Mouse (Mus musculus) midbrain, embryonic 16.5 days (tissue): ENCODE data around the gene Skap1. TPM values are rescaled to one million over a fixed set of nuclear protein-coding genes. Genes with fewer than 3 reads are reported as not detected.

Experiments
- ATAC-seq: fragments of 200-750 bp; cut with Nextera tagmentation; 2 replicates; pipeline ENCODE4 v1.8.0; 2017; ENCODE audit warnings: moderate TSS enrichment
- H3K27ac ChIP-seq: fragments of 300-500 bp; sonication (generic); 2 replicates; pipeline ENCODE4 v1.5.1; 2014; ENCODE audit warnings: mild to moderate bottlenecking, low read length, mixed read lengths
- H3K27me3 ChIP-seq: fragments of 300-500 bp; sonication (generic); 2 replicates; pipeline ENCODE4 v1.6.1; 2014; ENCODE audit warnings: low read depth, low read length, mixed read lengths; ENCODE audit not compliant: control insufficient read depth, insufficient read depth
- H3K36me3 ChIP-seq: fragments of 300-500 bp; sonication (generic); 2 replicates; pipeline ENCODE4 v1.6.1; 2014; ENCODE audit warnings: mild to moderate bottlenecking, low read length, moderate library complexity, mixed read lengths; ENCODE audit not compliant: control insufficient read depth, insufficient read depth
- H3K4me1 ChIP-seq: fragments of 300-500 bp; sonication (generic); 2 replicates; pipeline ENCODE4 v1.6.1; 2014; ENCODE audit warnings: mild to moderate bottlenecking, low read length, mixed read lengths; ENCODE audit not compliant: control insufficient read depth, insufficient read depth
- H3K4me2 ChIP-seq: fragments of 300-500 bp; sonication (generic); 2 replicates; pipeline ENCODE4 v1.6.1; 2014; ENCODE audit warnings: mild to moderate bottlenecking, low read length, mixed read lengths
- H3K4me3 ChIP-seq: fragments of 300-500 bp; sonication (generic); 2 replicates; pipeline ENCODE4 v1.5.1; 2014; ENCODE audit warnings: low read depth, mild to moderate bottlenecking, low read length, moderate library complexity, mixed read lengths
- H3K9ac ChIP-seq: fragments of 300-500 bp; sonication (generic); 2 replicates; pipeline ENCODE4 v1.6.1; 2014; ENCODE audit warnings: low read depth, low read length, mixed read lengths
- H3K9me3 ChIP-seq: fragments of 300-500 bp; sonication (generic); replicated peaks from 2 replicates; pipeline ENCODE4 v1.6.1; 2014; ENCODE audit warnings: mild to moderate bottlenecking, low read length, mixed read lengths; ENCODE audit not compliant: control insufficient read depth, poor library complexity, severe bottlenecking
- WGBS: fragments of 180-500 bp; shearing (Covaris S2); extraction: QIAGEN DNeasy Blood & Tissue Kit; methylation state at CpG from one replicate; pipeline ENCODE4 v1.1.7; 2014; 5-methylcytosine and 5-hydroxymethylcytosine counted together
- polyA plus RNA-seq: library from polyadenylated mRNA; unstranded; fragments of >200 nt; fragmentation: Nextera tagmentation; extraction: Ambion mirVana; gene quantifications from 2 replicates; pipeline ENCODE4 v1.2.1, GENCODE M21; 2015

The Skap1 gene
- polyA plus RNA-seq, 1 experiment from 2014 or later: 3.6 TPM

GRCm38 (mm10) chr11:96642173-96643140, 178.1 kb downstream of the Skap1 start:
- ATAC-seq: no peak
- Histone ChIP-seq H3K4me1 (peaks cover 4% of the 10 kb centered on the region), H3K27ac (no peak overlapping the region), H3K36me3 (no peaks in the 10 kb centered on the region), H3K9ac (no peak overlapping the region), H3K27me3 (no peaks in the 10 kb centered on the region; the same call in 1 of the 2 replicates), H3K4me3 (no peak overlapping the region), H3K4me2 (no peak overlapping the region), H3K9me3 (no peaks in the 10 kb centered on the region)
- 79% methylated on average over 17 of the region's 17 CpGs for WGBS

DNA sequence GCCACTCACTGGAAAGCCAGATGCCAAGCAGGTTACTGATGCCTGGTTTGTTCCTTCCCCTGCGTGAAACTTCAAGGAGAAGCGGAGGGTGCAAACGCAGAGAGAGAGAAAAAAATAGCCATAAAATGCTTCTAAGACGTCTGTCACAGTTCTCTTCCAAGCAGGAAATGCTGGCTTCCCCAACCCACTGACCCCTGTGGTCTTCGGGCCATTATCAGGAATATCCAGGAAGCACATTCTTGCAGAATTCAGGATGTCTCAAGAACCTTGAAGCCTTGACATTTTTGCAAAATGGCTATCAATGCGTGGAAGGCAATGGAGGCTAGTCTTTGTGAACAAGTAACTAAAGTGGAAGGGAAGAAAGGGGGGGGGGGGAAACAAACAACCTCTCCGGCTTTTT, 180.6 kb downstream of the Skap1 start:
- Histone ChIP-seq H3K4me3 (no peak overlapping the region), H3K36me3 (no peaks in the 10 kb centered on the region), H3K27ac (no peak overlapping the region), H3K4me1 (peaks cover 4% of the 10 kb centered on the region), H3K27me3 (no peaks in the 10 kb centered on the region), H3K9ac (no peak overlapping the region), H3K9me3 (no peaks in the 10 kb centered on the region), H3K4me2 (no peak overlapping the region)
- ATAC-seq: no peak
- 85% methylated on average over 7 of the region's 7 CpGs for WGBS

- Histone ChIP-seq H3K4me2 (no peak overlapping the region), H3K4me3 (no peak overlapping the region), H3K36me3 (no peaks in the 10 kb centered on the region), H3K27me3 (no peaks in the 10 kb centered on the region), H3K27ac (no peak overlapping the region), H3K4me1 (peaks cover 4% of the 10 kb centered on the region), H3K9me3 (no peaks in the 10 kb centered on the region), H3K9ac (no peak overlapping the region)
- 38% methylated on average over 10 of the region's 10 CpGs for WGBS
- no peak for ATAC-seq
Observed at GRCm38 (mm10) chr11:96645538-96646037, 181.2 kb downstream of the Skap1 start.

GRCm38 (mm10) chr11:96651848-96652247, 187.5 kb downstream of the Skap1 start:
- no peaks in the 10 kb centered on the region for H3K4me1 ChIP-seq
- no peak for ATAC-seq
- H3K36me3 ChIP-seq: no peaks in the 10 kb centered on the region
- no peak overlapping the region for H3K27ac ChIP-seq
- H3K9me3 ChIP-seq: no peaks in the 10 kb centered on the region
- no peak overlapping the region for H3K9ac ChIP-seq
- no peaks in the 10 kb centered on the region for H3K27me3 ChIP-seq
- H3K4me3 ChIP-seq: no peak overlapping the region
- H3K4me2 ChIP-seq: no peak overlapping the region
- 91% methylated on average over 9 of the region's 9 CpGs for whole genome bisulfite sequencing

DNA sequence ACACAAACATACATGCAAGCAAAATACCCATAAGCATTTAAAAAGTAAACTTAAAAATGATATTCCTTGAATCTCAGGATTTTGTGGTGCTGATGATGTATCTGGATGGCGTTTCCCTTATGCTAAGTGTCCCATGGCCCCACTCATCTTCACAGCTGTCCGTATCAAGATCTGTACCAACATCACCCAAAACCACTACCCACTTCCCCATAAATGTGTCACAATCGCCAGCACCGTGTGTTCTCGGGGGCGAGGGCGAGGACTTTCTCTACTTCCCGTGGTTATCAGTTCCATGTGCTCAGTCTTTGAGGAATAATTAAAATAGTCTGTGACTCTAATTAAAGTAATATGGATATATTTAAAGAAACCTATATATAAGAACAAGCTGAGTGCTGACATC, 189.5 kb downstream of the Skap1 start:
- no peak for ATAC-seq
- Histone ChIP-seq H3K4me1 (no peaks in the 10 kb centered on the region), H3K27ac (no peak overlapping the region), H3K9me3 (no peaks in the 10 kb centered on the region), H3K4me3 (no peak overlapping the region), H3K27me3 (no peaks in the 10 kb centered on the region), H3K36me3 (no peaks in the 10 kb centered on the region), H3K4me2 (no peak overlapping the region), H3K9ac (no peak overlapping the region)
- 84% methylated on average over 8 of the region's 8 CpGs for WGBS

- Histone ChIP-seq H3K4me3 (no peak overlapping the region), H3K9me3 (no peaks in the 10 kb centered on the region), H3K36me3 (no peaks in the 10 kb centered on the region), H3K4me2 (no peak overlapping the region), H3K4me1 (no peaks in the 10 kb centered on the region), H3K27me3 (no peaks in the 10 kb centered on the region), H3K9ac (no peak overlapping the region), H3K27ac (no peak overlapping the region)
- 85% methylated on average over 1 of the region's 1 CpGs for WGBS
- no peak for ATAC-seq
Observed at GRCm38 (mm10) chr11:96658420-96658819, 194.0 kb downstream of the Skap1 start.

- Histone ChIP-seq H3K27ac (no peak overlapping the region), H3K9me3 (no peaks in the 10 kb centered on the region)
- ATAC-seq: no peak
Observed at GRCm38 (mm10) chr11:96666924-96667323, 202.5 kb downstream of the Skap1 start.

DNA sequence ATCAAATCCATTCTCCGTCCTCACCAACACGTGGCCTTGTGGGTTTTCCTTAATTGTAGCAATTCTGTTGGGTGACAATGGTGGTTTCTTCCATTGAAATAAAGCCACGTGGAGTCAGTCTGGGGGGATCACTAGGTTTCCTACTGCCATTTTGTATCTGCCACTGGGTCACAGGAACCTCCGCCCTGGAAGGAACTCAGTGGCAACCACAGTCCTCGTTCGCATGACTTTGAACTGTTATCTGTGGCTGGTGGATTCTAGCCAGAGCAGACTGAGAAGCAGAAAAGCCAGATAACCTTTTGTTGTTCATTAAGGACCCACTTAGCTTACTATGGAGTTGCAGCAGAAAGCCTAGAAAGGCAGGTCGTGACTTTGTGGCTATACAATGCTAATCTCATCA, 204.0 kb downstream of the Skap1 start:
- H3K4me3 ChIP-seq: no peak overlapping the region
- H3K9me3 ChIP-seq: no peaks in the 10 kb centered on the region
- ATAC-seq: no peak
- no peaks in the 10 kb centered on the region for H3K4me1 ChIP-seq
- H3K27ac ChIP-seq: no peak overlapping the region
- H3K4me2 ChIP-seq: no peak overlapping the region
- H3K36me3 ChIP-seq: no peaks in the 10 kb centered on the region
- H3K9ac ChIP-seq: no peak overlapping the region
- H3K27me3 ChIP-seq: no peaks in the 10 kb centered on the region
- 78% methylated on average over 7 of the region's 7 CpGs for WGBS

More at GRCm38 (mm10) chr11:96666924-96667323, 202.5 kb downstream of the Skap1 start:
- no peak overlapping the region for H3K9ac ChIP-seq
- no peaks in the 10 kb centered on the region for H3K27me3 ChIP-seq
- no peak overlapping the region for H3K4me3 ChIP-seq
- no peaks in the 10 kb centered on the region for H3K4me1 ChIP-seq
- H3K36me3 ChIP-seq: no peaks in the 10 kb centered on the region
- WGBS: 91% methylated on average over 3 of the region's 3 CpGs
- H3K4me2 ChIP-seq: no peak overlapping the region

DNA sequence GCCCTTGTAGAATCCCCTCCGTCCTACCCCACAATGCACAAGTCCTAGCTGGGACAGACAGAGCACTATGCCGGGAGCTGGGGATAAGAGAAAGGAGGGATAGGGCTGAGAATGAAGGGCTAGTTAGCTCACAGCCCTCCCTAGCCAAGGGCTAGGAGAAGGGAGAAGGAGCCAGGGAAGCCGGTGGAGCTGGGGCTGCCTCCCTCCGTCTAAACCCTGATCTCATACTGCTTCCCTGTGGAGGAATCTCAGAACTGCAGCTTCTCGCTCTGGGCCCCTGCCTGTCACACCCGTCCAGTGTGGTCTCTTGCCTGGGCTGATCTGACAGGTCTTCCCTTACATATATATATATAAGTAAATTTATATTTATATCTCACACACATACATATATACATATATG, 209.4 kb downstream of the Skap1 start:
- Histone ChIP-seq H3K36me3 (no peaks in the 10 kb centered on the region), H3K4me2 (peak overlapping the region; percentile 37), H3K9me3 (no peaks in the 10 kb centered on the region), H3K9ac (peak overlapping the region; percentile 53; the same call in 1 of the 2 replicates), H3K27me3 (no peaks in the 10 kb centered on the region), H3K4me1 (peaks cover 8% of the 10 kb centered on the region; the same call in 1 of the 2 replicates), H3K27ac (no peak overlapping the region), H3K4me3 (no peak overlapping the region)
- WGBS: 2% methylated on average over 6 of the region's 6 CpGs
- ATAC-seq: no peak
